Mouse (Mus musculus): ENCODE measurements around the gene Arhgap44. TPM values are rescaled to one million over a fixed set of nuclear protein-coding genes. Genes with fewer than 3 reads are reported as not detected.

The Arhgap44 gene
- polyA plus RNA-seq (2015; fragmentation: Nextera tagmentation; extraction: Ambion mirVana) = 6.3 and 8.0 TPM in 2 replicates

- WGBS = under 1% methylated on average over 27 of the region's 27 CpGs
- Histone ChIP-seq H3K9ac (ENCODE audit: low read depth, low read length) (peak within 1 kb of the TSS; percentile 81), H3K9me3 (replicated peaks; ENCODE audit: low read length) (no peaks in the 10 kb centered on the region), H3K4me2 (ENCODE audit: low read length) (peak within 1 kb of the TSS; percentile 96), H3K36me3 (ENCODE audit: insufficient read depth, low read length) (no peaks in the 10 kb centered on the region), H3K27me3 (ENCODE audit: insufficient read depth, low read length) (no peaks in the 10 kb centered on the region), H3K4me1 (replicated peaks; ENCODE audit: insufficient read depth, low read length) (0 out of 2 replicates have a peak, but pooled peaks cover 8% of the 10 kb centered on the region), H3K27ac (no peak within 1 kb of the TSS), H3K4me3 (replicated peaks; ENCODE audit: low read depth, low read length) (peak within 1 kb of the TSS; percentile 95)
- DNase-seq (ENCODE audit: low spot score) (peak; percentile 70), ATAC-seq (replicated peaks; ENCODE audit: low FRiP score, low read depth) (peak; percentile 85)
- TF ChIP-seq CTCF (IDR thresholded peaks at IDR 0.05; ENCODE audit: low read depth) = no peak
Observed at GRCm38 (mm10) chr11:65162767-65163120, at the start of gene Arhgap44. Gene Arhgap44, minus strand, starts transcription at chr11:65162961.

- ATAC-seq (replicated peaks; ENCODE audit: low FRiP score, low read depth) = no peak
- Histone ChIP-seq H3K36me3 (ENCODE audit: insufficient read depth, low read length) (no peaks in the 10 kb centered on the region), H3K4me2 (ENCODE audit: low read length) (no peak overlapping the region), H3K4me3 (replicated peaks; ENCODE audit: low read depth, low read length) (no peak overlapping the region), H3K27ac (no peak overlapping the region), H3K27me3 (ENCODE audit: insufficient read depth, low read length) (no peaks in the 10 kb centered on the region), H3K9ac (ENCODE audit: low read depth, low read length) (no peak overlapping the region), H3K4me1 (replicated peaks; ENCODE audit: insufficient read depth, low read length) (no peaks in the 10 kb centered on the region), H3K9me3 (replicated peaks; ENCODE audit: low read length) (no peaks in the 10 kb centered on the region)
- 68% methylated on average over 6 of the region's 6 CpGs for WGBS
- DNase-seq (ENCODE audit: low spot score) = no peak
- no peak for TF ChIP-seq CTCF (IDR thresholded peaks at IDR 0.05; ENCODE audit: low read depth)
Observed at GRCm38 (mm10) chr11:65211701-65212100, 48.9 kb upstream of the Arhgap44 start.

- H3K9ac ChIP-seq (ENCODE audit: low read depth, low read length) = no peak overlapping the region
- no peaks in the 10 kb centered on the region for H3K9me3 ChIP-seq (replicated peaks; ENCODE audit: low read length)
- WGBS = 52% methylated on average over 6 of the region's 6 CpGs
- H3K27me3 ChIP-seq (ENCODE audit: insufficient read depth, low read length) = no peaks in the 10 kb centered on the region
- no peak overlapping the region for H3K4me2 ChIP-seq (ENCODE audit: low read length)
- H3K27ac ChIP-seq = no peak overlapping the region
- H3K36me3 ChIP-seq (ENCODE audit: insufficient read depth, low read length) = no peaks in the 10 kb centered on the region
- H3K4me1 ChIP-seq (replicated peaks; ENCODE audit: insufficient read depth, low read length) = no peaks in the 10 kb centered on the region
- ATAC-seq (replicated peaks; ENCODE audit: low FRiP score, low read depth) = no peak
- DNase-seq (ENCODE audit: low spot score) = no peak
- no peak for TF ChIP-seq CTCF (IDR thresholded peaks at IDR 0.05; ENCODE audit: low read depth)
- no peak overlapping the region for H3K4me3 ChIP-seq (replicated peaks; ENCODE audit: low read depth, low read length)
Observed at GRCm38 (mm10) chr11:65209441-65209840, 46.7 kb upstream of the Arhgap44 start.

GRCm38 (mm10) chr11:65205306-65205705 lies 42.5 kb upstream of the Arhgap44 start:
- no peaks in the 10 kb centered on the region for H3K36me3 ChIP-seq (ENCODE audit: insufficient read depth, low read length)
- no peak overlapping the region for H3K4me3 ChIP-seq (replicated peaks; ENCODE audit: low read depth, low read length)
- no peak overlapping the region for H3K9ac ChIP-seq (ENCODE audit: low read depth, low read length)
- no peaks in the 10 kb centered on the region for H3K27me3 ChIP-seq (ENCODE audit: insufficient read depth, low read length)
- no peak overlapping the region for H3K4me2 ChIP-seq (ENCODE audit: low read length)
- ATAC-seq (replicated peaks; ENCODE audit: low FRiP score, low read depth) (no peak), DNase-seq (ENCODE audit: low spot score) (no peak)
- no peaks in the 10 kb centered on the region for H3K9me3 ChIP-seq (replicated peaks; ENCODE audit: low read length)
- 65% methylated on average over 5 of the region's 5 CpGs for whole genome bisulfite sequencing
- TF ChIP-seq CTCF (IDR thresholded peaks at IDR 0.05; ENCODE audit: low read depth) = no peak
- H3K27ac ChIP-seq = no peak overlapping the region
- no peaks in the 10 kb centered on the region for H3K4me1 ChIP-seq (replicated peaks; ENCODE audit: insufficient read depth, low read length)

- no peaks in the 10 kb centered on the region for H3K9me3 ChIP-seq (replicated peaks; ENCODE audit: low read length)
- no peak for DNase-seq (ENCODE audit: low spot score)
- WGBS = 31% methylated on average over 13 of the region's 13 CpGs
Observed at GRCm38 (mm10) chr11:65204651-65205050, 41.9 kb upstream of the Arhgap44 start.

GRCm38 (mm10) chr11:65203020-65203419 lies 40.3 kb upstream of the Arhgap44 start:
- DNase-seq (ENCODE audit: low spot score) (no peak), ATAC-seq (replicated peaks; ENCODE audit: low FRiP score, low read depth) (no peak)
- Histone ChIP-seq H3K9ac (ENCODE audit: low read depth, low read length) (no peak overlapping the region), H3K27me3 (ENCODE audit: insufficient read depth, low read length) (no peaks in the 10 kb centered on the region), H3K9me3 (replicated peaks; ENCODE audit: low read length) (no peaks in the 10 kb centered on the region), H3K4me1 (replicated peaks; ENCODE audit: insufficient read depth, low read length) (no peaks in the 10 kb centered on the region), H3K36me3 (ENCODE audit: insufficient read depth, low read length) (no peaks in the 10 kb centered on the region), H3K4me2 (ENCODE audit: low read length) (no peak overlapping the region), H3K27ac (no peak overlapping the region), H3K4me3 (replicated peaks; ENCODE audit: low read depth, low read length) (no peak overlapping the region)
- 62% methylated on average over 1 of the region's 1 CpGs for WGBS
- peak; percentile 17; the same call in 1 of the 2 replicates for TF ChIP-seq CTCF (IDR thresholded peaks at IDR 0.05; ENCODE audit: low read depth)

More at GRCm38 (mm10) chr11:65204651-65205050, 41.9 kb upstream of the Arhgap44 start:
- no peak overlapping the region for H3K27ac ChIP-seq
- H3K9ac ChIP-seq (ENCODE audit: low read depth, low read length) = no peak overlapping the region
- H3K36me3 ChIP-seq (ENCODE audit: insufficient read depth, low read length) = no peaks in the 10 kb centered on the region
- H3K4me1 ChIP-seq (replicated peaks; ENCODE audit: insufficient read depth, low read length) = no peaks in the 10 kb centered on the region
- H3K4me2 ChIP-seq (ENCODE audit: low read length) = no peak overlapping the region
- H3K4me3 ChIP-seq (replicated peaks; ENCODE audit: low read depth, low read length) = no peak overlapping the region
- no peaks in the 10 kb centered on the region for H3K27me3 ChIP-seq (ENCODE audit: insufficient read depth, low read length)
- no peak for ATAC-seq (replicated peaks; ENCODE audit: low FRiP score, low read depth)
- no peak for TF ChIP-seq CTCF (IDR thresholded peaks at IDR 0.05; ENCODE audit: low read depth)

GRCm38 (mm10) chr11:65202236-65202635 lies 39.5 kb upstream of the Arhgap44 start:
- Histone ChIP-seq H3K9ac (ENCODE audit: low read depth, low read length) (no peak overlapping the region), H3K36me3 (ENCODE audit: insufficient read depth, low read length) (no peaks in the 10 kb centered on the region), H3K4me2 (ENCODE audit: low read length) (no peak overlapping the region), H3K27ac (no peak overlapping the region), H3K4me1 (replicated peaks; ENCODE audit: insufficient read depth, low read length) (no peaks in the 10 kb centered on the region), H3K9me3 (replicated peaks; ENCODE audit: low read length) (no peaks in the 10 kb centered on the region), H3K27me3 (ENCODE audit: insufficient read depth, low read length) (no peaks in the 10 kb centered on the region), H3K4me3 (replicated peaks; ENCODE audit: low read depth, low read length) (no peak overlapping the region)
- ATAC-seq (replicated peaks; ENCODE audit: low FRiP score, low read depth) = no peak
- no peak for TF ChIP-seq CTCF (IDR thresholded peaks at IDR 0.05; ENCODE audit: low read depth)
- 41% methylated on average over 5 of the region's 5 CpGs for WGBS
- DNase-seq (ENCODE audit: low spot score) = no peak

Measured in kidney, postnatal 0 days (tissue).